Mouse (Mus musculus) stomach, postnatal 0 days (tissue): Measurements from ENCODE around the gene Tff2.

ENCODE experiments used
- CTCF ChIP-seq: IDR thresholded peaks from 2 replicates; pipeline ENCODE4 v1.5.1; 2016; ENCODE audit warnings: antibody characterized with exemption, low read depth, mild to moderate bottlenecking, moderate library complexity
- EP300 ChIP-seq: optimal IDR thresholded peaks from 2 replicates; pipeline ENCODE3; 2016; ENCODE audit warnings: antibody characterized with exemption

DNA sequence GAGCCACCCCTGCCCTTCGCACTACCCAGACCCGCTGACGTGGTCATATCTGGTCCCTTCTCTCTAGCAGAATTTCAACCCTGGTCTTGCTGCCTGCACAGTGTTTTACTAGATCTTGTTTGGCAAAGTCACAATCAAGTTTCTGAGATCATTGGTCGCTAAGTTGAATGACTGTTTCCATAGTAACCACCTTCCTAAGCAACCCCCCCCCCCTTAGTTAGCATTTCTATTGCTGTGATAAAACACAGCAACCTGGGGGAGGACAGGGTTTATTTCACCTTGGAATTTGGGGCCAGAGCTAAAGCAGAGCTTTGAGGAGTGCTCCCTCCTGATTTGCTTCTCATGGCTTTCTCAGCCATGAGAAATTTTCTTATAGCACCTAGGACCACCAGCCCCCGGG is 49.3 kb downstream of the Tff2 start:
- TF ChIP-seq EP300 (no peak), CTCF (no peak)
